Mouse (Mus musculus): ENCODE data around the gene Klhdc2.
A peak's percentile ranks its signal among the peaks of the same experiment; 100 is the strongest.

Klhdc2 gene

DNA sequence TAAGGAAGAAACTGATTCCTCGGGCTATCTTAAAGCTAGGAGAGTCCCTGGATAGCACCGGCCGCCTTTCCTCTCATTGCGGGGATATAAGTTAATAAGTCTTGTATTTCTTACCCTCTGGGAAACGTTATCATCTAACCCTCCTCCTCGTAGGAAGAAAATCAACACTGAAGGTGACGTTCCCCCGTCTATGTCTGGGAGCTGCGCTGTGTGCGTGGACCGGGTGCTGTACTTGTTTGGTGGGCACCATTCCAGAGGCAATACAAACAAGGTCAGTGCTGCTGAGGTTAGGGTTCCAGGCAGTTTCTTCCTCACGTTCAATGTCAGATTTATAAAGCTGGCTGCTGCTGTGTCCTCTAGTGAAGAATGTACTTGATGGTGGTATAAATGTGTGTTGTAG is 5.7 kb downstream of the Klhdc2 start:
- DNase-seq, result no peak

GRCm38 (mm10) chr12:69304051-69304450 is 7.6 kb downstream of the Klhdc2 start:
- DNase-seq, result no peak

- DNase-seq, result no peak
These were observed 9.9 kb downstream of the Klhdc2 start for GRCm38 (mm10) chr12:69306333-69306732.

DNA sequence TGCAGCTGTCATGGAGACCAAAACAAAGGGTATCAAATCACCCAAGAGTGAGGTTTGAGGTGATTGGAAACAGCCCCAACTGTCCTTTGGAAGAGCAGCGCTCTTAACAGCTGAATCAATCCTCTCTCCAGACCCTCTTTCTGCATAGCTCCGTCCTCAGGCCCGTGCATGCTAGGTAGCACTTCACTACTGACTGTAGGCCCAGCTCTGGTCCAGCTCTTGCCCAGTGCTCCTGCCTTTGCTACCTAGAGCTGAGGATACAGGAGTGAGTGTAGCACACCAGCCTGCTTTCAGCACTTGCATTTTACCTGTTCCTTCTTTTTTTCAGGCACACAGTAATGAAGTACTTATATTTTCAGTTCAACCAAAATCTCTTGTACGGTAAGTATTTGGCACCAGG is 13.2 kb downstream of the Klhdc2 start:
- no peak for DNase-seq

DNA sequence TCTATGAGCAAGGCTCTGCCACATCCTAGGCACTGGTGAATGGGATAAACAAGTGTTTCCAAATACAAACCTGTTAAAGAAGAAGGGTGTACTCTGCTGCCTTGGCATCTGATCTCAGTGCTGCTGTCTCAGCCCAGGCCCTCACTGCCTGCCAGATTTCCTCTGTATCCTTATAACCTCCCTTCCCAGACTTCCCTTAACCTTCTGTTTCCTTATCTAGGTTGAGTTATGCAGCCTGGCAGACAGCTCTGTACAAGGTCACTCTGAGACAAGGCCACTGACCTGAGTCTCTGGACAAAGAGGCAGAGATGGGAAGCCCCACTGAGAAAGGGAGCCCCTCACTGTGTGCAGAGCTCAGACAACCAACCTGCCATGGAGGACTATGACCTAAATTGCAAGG is 21.9 kb downstream of the Klhdc2 start:
- no peak for DNase-seq

DNA sequence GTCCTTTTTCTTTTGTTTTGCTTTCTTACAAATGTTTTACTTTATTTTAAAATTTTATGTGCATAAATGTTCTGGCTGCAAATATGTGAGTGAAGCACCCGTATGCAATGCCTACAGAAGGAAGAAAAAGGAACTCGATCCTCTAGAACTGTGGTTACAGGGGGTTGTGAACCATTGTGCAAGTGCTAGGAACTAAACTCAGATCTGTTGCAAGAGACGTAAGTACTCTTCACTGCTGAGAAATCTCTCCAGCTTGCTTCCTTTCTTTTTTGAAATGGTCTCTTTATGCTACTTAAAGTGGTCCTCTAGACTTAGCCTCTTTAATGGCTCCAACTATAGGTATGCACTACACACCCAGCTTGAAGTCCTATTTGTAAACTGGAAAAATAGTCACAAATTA is 34.7 kb downstream of the Klhdc2 start:
- no peak for DNase-seq

DNA sequence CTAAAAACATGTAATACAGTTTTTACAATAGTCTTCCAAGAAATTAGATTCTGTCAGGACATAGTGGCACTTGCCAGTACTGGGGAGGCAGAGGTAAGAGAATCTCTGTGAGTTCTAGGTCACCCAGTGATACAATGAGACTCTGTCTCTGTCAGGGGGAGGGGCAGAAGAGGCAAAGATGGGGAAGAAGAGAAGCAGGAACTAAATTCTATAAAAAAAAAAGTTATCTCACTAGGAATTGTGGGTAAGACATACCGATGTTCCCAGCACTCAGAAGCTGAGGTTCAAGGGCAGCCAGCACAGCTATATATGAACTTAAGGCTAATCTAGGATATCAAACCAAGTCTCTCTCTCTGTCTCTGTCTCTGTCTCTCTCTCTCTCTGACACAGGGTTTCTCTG is 35.7 kb downstream of the Klhdc2 start:
- no peak for DNase-seq

- DNase-seq, result no peak
These were observed 37.1 kb downstream of the Klhdc2 start for GRCm38 (mm10) chr12:69333547-69333946.

GRCm38 (mm10) chr12:69349928-69350327 is 53.4 kb downstream of the Klhdc2 start:
- no peak for DNase-seq

DNA sequence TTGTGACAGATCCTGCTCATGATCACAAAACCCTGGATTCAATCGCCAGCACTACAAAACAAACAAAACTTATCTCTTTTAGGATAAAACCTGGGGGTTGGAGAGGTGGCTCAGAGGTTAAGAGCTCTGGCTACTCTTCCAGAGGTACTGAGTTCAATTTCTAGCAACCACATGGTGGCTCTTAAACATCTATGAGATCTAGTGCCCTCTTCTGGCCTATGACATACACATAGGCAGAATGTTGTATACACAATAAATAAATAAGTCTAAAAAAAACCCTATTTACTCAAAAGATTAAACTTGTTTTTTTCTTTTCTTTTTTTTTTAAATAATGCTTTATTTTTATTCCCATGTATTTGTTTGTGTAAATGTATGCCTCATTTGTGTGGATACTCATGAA is 55.2 kb downstream of the Klhdc2 start:
- no peak for DNase-seq

- peak; percentile 91 to 96 for DNase-seq
These were observed 60.2 kb downstream of the Klhdc2 start, which contains the start of gene Nemf for GRCm38 (mm10) chr12:69356546-69357299. Nemf (minus strand) TSS chr12:69357165.

DNA sequence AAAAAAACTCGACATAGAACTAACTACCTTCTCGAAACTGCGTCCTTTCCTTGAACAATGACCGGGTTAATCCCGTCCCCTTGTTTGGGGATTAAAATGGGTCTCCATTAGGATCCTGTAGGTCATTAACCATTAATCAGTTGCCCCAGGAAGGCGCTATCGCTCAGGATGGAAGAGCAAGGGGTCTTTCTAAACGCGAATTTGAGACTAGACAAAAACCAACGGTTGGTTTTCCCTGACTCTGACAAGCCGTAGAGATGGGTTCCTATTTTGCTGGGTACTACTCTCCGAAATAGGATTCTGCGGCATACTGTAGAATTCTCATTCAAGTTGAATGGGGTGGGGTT is 60.8 kb downstream of the Klhdc2 start:
- no peak for DNase-seq

Measured in cerebellum, postnatal 36 days (tissue).